Mouse (Mus musculus) ovary, postnatal 14 days (tissue): ENCODE results near the gene Itpkc.
A peak's percentile ranks its signal among the peaks of the same experiment; 100 is the strongest.

Source experiments
- DNase-seq: peaks from one replicate; pipeline ENCODE4 v3.0.0; 2022; ENCODE audit warnings: low spot score

Gene Itpkc

GRCm38 (mm10) chr7:27235726-27236125 lies 7.3 kb upstream of the Itpkc start:
- DNase-seq, result no peak

- DNase-seq, result no peak
Observed at GRCm38 (mm10) chr7:27233300-27233699, 4.8 kb upstream of the Itpkc start.

DNA sequence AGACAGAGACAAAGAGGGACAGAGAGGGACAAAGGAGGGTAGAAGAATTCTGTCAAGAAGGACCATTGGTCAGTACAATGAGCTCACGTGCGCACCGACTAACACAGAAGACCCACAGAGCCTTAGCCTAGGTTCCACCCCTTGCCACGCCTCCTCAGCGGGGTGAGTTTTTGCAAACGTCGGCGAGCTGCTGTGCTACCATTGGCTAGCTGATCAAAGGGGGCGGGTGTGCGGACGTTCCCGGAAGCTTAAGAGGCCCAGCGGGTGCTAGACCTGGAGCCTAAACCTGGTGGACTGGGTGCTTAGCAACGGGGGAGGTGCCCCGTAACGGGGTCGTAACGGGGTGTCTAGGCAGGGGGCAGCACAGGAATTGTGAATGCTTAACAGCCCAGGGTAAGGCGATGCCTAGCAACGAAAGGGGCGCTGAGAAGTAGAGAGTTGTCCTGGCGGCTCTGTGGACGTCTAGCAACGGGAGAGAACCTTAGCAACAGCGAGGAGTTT lies 4.4 kb upstream of the Itpkc start, which contains the start of gene Coq8b:
Coq8b (plus strand) TSS at position 243 of the 501 bp plus-strand sequence.
- DNase-seq, result peak; percentile 80

DNA sequence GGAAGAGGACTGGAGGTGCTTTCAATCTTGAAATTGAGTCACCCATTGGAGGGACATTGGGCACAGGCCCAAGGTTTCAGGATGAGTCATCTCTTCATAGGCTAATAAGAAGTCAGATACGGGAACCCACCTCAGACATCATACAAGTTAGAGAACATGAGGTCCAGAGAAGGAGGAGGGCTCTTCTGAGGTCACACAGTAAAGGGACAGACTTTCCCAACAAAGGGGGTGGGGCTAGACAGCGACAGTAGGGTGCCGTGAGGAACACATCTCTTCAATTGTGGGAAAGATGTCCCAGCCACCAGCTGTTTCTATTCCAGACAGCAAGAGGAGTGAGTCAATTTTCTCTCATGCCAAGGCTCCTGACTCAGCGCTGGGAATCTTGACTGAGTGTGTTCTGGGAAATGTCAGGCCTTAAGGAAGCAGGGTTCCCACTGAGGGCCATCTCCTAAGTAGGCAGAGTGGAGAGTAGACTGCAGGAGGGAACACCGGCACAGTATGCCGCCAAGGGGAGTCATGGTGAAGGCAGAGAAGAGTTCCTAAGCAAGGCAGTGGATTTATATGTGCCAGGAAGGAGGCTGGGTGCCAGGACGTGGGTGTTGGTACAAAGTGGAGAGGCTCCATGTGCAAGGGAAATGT lies 3.4 kb upstream of the Itpkc start:
- DNase-seq, result no peak

DNA sequence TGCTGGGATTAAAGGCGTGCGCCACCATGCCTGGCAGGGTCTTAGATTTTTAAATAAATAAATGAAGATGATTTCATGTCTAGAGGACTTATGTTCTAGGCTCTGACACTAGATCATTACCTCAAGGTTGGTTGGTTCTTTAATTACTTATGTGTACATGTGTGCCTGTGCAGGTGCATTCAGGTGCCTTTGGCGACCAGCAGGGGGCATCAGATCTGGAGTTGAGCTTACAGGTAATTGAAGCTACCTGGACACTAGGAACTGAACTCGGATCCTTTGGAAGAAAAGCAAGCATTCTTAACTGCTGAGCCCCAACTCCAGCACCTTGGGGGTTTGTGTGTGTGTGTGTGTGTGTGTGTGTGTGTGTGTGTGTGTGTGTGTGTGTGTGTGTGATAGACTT lies 2.3 kb upstream of the Itpkc start:
- DNase-seq, result no peak

DNA sequence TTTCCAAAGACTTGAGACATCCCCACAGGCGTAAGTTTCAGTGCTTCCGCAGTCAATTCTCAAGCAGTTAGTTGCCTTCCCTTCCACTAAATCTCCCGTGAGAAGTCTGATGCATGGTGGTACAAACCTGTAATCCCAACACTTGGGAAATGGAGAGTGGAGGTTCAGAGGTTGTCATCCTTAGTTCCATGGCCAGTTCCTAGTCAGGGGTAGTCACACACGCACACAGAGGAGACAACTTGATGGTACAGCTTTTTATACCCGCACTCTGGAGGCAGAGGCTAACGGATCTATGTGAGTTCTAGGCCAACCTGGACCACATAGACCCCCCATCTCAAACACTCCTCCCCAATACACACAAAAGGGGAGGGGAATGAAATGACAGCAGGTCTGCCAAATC lies 404 bp upstream of the Itpkc start:
- no peak for DNase-seq

DNA sequence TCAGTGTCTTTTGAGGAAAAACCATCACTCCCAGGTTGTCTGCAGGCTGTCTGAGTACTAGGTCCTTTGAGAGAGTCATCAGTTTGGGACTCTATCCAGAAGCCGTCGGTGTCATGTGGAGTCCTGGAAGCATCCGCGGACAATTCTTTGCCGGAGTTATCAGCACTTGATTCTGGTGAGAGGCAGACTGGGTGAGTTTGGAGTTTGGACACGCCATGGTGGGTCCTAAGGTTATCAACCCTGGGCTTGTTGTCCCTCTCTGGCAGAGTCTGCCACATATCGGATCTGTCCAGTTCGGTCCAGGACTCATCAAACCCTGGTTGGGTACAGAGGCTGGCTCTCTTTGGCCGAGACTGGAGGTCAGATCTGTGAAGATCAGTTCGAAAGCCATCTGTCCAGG lies 785 bp downstream of the Itpkc start:
- no peak for DNase-seq

- DNase-seq, result no peak
Observed at GRCm38 (mm10) chr7:27227276-27227675, 1.2 kb downstream of the Itpkc start.

- no peak for DNase-seq
Observed at GRCm38 (mm10) chr7:27224877-27225575, 3.4 kb downstream of the Itpkc start.

DNA sequence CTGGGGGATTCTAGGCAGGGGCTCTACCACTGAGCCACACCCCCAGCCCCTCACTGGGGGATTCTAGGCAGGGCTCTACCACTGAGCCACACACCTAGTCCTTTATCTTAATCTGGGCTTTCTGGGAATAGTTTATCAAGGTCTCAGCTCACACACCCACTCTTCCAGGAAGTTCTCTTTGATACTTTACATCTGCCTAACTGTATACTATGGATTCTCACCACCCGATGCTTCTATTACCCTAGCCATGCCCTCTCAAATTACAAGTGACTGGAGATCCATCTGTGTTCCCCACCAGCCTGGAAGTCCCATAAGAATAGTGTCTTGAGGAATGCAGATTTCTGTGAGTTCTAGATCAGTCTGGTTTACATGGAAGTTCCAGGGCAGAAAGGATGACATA lies 5.9 kb downstream of the Itpkc start:
- no peak for DNase-seq

- no peak for DNase-seq
Observed at GRCm38 (mm10) chr7:27221939-27222338, 6.5 kb downstream of the Itpkc start.

GRCm38 (mm10) chr7:27219937-27220336 lies 8.5 kb downstream of the Itpkc start:
- DNase-seq, result no peak

GRCm38 (mm10) chr7:27218586-27218985 lies 9.9 kb downstream of the Itpkc start:
- DNase-seq, result no peak

GRCm38 (mm10) chr7:27212626-27213025 lies 15.8 kb downstream of the Itpkc start:
- no peak for DNase-seq

DNA sequence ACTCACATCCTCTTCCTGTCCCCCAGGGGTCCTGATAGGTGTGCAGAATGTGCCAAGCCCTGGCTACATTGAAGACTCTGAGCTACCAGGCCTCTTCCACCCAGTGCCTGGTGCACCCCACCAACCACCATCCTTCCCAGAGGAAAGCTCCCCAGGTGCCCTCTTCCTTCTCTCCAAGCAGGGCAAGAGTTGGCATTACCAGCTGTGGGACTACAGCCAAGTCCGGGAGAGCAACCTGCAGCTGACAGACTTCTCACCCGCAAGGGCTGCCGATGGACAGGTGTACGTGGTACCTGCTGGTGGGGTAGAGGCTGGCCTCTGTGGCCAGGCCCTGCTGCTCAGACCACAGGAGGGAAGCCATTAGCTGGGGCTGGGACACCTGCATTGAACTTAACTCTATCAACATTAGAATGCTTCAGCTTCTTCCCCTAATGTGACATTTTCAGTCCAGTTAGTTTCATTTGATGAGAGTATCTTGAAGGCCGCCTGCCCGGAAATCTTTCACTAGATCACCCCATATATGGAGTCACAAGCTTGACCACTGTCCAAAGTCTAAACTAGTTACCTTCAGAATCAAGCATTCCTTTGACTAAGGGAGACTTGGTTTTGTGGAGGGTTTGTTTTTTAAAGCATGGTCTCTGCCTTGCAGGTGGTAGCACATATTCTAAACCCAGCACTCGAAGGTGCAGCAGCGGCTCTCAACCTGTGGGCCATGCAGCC lies 24.6 kb downstream of the Itpkc start:
- DNase-seq, result no peak

DNA sequence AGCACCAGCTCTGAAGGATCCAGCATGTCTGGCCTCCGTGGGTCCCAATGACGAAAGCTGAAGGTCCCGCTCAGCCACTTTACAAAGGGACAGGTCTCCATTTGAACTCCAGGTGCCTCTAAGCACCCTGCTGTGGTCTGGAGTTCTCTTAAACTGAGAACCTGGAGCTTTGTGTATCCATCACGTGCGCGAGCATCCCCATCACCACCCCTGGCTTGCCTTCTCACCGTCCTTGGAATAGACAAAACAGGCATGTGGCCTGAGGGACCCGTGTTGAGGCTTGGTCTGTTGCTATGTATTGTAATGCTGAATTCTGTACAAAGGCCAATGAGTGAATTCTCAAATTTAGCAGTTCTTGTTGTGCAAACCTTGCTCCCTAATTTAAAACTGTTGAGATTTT lies 29.7 kb downstream of the Itpkc start:
- no peak for DNase-seq

DNA sequence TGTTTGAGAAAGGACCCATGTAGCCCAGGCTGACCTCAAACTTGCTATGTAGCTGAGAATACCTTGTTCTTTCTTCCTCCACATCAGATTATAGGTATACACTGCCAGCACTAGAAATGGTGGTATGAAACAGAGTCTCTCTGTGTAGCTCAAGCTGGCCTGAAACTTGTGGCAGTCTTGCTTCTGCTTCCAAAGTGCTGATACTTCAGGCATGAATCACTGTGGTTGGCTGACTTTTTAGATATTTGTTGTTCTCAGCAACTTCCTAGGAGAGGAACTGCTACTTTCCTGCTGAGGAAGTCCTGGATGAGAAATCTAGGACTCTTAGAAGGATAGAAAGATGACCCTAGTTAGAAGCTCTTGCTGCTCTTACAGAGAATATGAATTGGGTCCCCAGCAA lies 30.1 kb downstream of the Itpkc start:
- DNase-seq, result no peak

GRCm38 (mm10) chr7:27197634-27198033 lies 30.8 kb downstream of the Itpkc start:
- no peak for DNase-seq

DNA sequence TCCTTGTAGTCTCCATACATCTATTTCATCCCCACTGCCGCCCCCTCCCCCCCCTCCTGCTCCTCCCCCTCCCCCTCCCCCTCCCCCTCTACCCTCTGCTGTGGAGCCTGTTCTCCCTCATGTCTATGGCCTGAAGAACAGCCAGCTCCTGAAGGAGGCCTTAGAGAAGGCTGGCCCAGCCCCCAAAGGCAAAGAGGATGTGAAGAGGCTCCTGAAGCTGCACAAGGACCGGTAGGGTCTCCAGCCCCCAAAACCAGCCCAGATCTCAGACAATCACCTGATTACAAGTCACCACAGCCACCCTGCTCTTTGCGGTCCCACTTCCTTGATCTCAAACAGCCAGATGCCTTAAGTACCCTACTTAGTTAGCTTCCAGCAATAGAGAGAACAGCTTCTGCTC lies 31.3 kb downstream of the Itpkc start:
- DNase-seq, result no peak

GRCm38 (mm10) chr7:27195681-27196611 lies 32.5 kb downstream of the Itpkc start, which contains the start of the genes BC024978 and Snrpa:
BC024978 (plus strand) TSS chr7:27195781.
Snrpa (minus strand) TSS chr7:27196271.
- peak; percentile 88 for DNase-seq

DNA sequence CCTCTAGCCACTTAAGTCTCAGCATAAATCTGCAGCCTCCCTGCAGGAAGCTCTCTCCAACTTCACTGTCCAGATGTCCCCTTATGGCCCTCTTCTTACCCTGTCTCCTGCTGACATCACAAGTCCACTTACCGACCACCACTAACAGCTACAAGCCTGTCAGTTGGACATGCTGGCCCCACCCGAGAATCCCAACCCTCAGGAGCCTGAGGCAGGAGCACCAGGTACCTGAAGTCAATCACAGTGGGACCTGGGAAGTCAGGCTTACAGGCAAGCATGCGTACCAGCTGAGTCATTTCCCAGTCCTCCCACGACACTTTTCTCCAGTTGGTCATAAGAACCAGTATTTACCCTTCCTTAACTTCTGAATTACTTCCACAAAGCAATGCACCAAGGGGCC lies 34.7 kb downstream of the Itpkc start:
- DNase-seq, result no peak

DNA sequence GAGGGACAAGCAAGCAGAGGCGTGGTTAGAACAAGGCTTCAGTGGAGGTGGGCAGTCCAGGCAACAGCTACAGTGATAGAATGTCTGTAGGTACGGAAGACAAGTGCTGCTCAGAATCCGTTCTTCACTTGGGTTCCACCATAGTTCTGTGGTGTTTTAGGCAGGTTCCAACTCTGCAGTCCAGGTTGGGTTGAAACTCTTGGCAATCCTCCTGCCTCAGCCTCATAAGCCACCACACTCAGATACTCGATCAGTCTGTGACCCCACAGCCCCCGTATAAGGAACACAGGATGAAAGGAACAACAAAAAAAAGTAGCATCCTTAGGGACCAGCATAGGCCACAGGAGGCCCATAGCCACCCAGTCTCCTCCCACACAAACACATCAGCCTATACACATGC lies 36.0 kb downstream of the Itpkc start:
- DNase-seq, result no peak
